Mouse (Mus musculus) adrenal gland, adult 2 months (tissue): ENCODE results near the gene Phf12. TPM values are rescaled to one million over a fixed set of nuclear protein-coding genes. Genes with fewer than 3 reads are reported as not detected.

Experiments used
- DNase-seq: peaks from one replicate; pipeline ENCODE4 v3.0.0; 2021
- polyA plus RNA-seq: library from polyadenylated mRNA; depleted of rRNA; stranded (reverse); fragments of >200 nt; gene quantifications from 2 replicates; pipeline ENCODE4 v1.2.3, GENCODE M21; 2012
- total RNA-seq, 2 experiments: library from RNA; stranded (reverse); gene quantifications; 2 replicates each; pipeline ENCODE4 v1.2.3; 2021

Phf12 gene
- total and polyA plus RNA-seq, 3 experiments, result 47.1 to 70.3 (median 53.2) TPM

- no peak for DNase-seq
Observed at GRCm38 (mm10) chr11:77970718-77971117, 11.8 kb upstream of the Phf12 start.

GRCm38 (mm10) chr11:77973520-77973919 is 9.0 kb upstream of the Phf12 start:
- no peak for DNase-seq

GRCm38 (mm10) chr11:77974325-77974724 is 8.2 kb upstream of the Phf12 start:
- no peak for DNase-seq

GRCm38 (mm10) chr11:77975873-77976272 is 6.7 kb upstream of the Phf12 start:
- no peak for DNase-seq

GRCm38 (mm10) chr11:77978161-77978560 is 4.4 kb upstream of the Phf12 start:
- no peak for DNase-seq

GRCm38 (mm10) chr11:77979221-77979809 is 3.2 kb upstream of the Phf12 start:
- no peak for DNase-seq

GRCm38 (mm10) chr11:77980281-77981204 is 2.0 kb upstream of the Phf12 start:
- DNase-seq, result peak; percentile 56

GRCm38 (mm10) chr11:77981609-77982440 is 729 bp upstream of the Phf12 start:
- DNase-seq, result peak; percentile 96

GRCm38 (mm10) chr11:77983191-77983936 is 810 bp downstream of the Phf12 start:
- peak; percentile 71 for DNase-seq

GRCm38 (mm10) chr11:77983937-77984835 is 1.6 kb downstream of the Phf12 start:
- DNase-seq, result peak; percentile 89

GRCm38 (mm10) chr11:77984836-77985231 is 2.3 kb downstream of the Phf12 start:
- peak; percentile 85 for DNase-seq

- DNase-seq, result no peak
Observed at GRCm38 (mm10) chr11:77985541-77986065, 3.0 kb downstream of the Phf12 start.

- no peak for DNase-seq
Observed at GRCm38 (mm10) chr11:77989071-77989690, 6.6 kb downstream of the Phf12 start.

- no peak for DNase-seq
Observed at GRCm38 (mm10) chr11:77995556-77995955, 13.0 kb downstream of the Phf12 start.

- no peak for DNase-seq
Observed at GRCm38 (mm10) chr11:78006446-78006845, 23.9 kb downstream of the Phf12 start.

- DNase-seq, result peak; percentile 66
Observed at GRCm38 (mm10) chr11:78019676-78020075, 37.1 kb downstream of the Phf12 start.

- no peak for DNase-seq
Observed at GRCm38 (mm10) chr11:78023607-78024006, 41.1 kb downstream of the Phf12 start.

GRCm38 (mm10) chr11:78029240-78029639 is 46.7 kb downstream of the Phf12 start:
- DNase-seq, result no peak

GRCm38 (mm10) chr11:78030600-78030999 is 48.0 kb downstream of the Phf12 start:
- DNase-seq, result no peak

- DNase-seq, result no peak
Observed at GRCm38 (mm10) chr11:78031389-78031788, 48.8 kb downstream of the Phf12 start.
